Mouse (Mus musculus) CD4-positive, CD25-positive, alpha-beta regulatory T cell (primary cell): ENCODE results near the gene Adamts5. TPM values are rescaled to one million over a fixed set of nuclear protein-coding genes. Genes with fewer than 3 reads are reported as not detected.

Experiments
- polyA plus RNA-seq: library from polyadenylated mRNA; unstranded; fragments of 100-300 nt; shearing (Covaris generic); gene quantifications from one replicate; pipeline ENCODE4 v1.2.1, GENCODE M21; 2017

Gene Adamts5
- 0.02 TPM for polyA plus RNA-seq

GRCm38 (mm10) chr16:85901581-85901910, at the start of gene Adamts5:
TSS of gene Adamts5 (minus strand) at chr16:85901828.

Other genes with a start within 250 kb of the Adamts5 start
- 0.08 TPM for gene Adamts1, start 98.7 kb downstream of the Adamts5 start, polyA plus RNA-seq